Mouse (Mus musculus): ENCODE measurements at regions not wholly inside any gene's neighbourhood (a gene's known extent, or its start where the extent isn't known, plus 50 kb on each side); places are given as distances from the start of the nearest gene placed in this dataset.

DNA sequence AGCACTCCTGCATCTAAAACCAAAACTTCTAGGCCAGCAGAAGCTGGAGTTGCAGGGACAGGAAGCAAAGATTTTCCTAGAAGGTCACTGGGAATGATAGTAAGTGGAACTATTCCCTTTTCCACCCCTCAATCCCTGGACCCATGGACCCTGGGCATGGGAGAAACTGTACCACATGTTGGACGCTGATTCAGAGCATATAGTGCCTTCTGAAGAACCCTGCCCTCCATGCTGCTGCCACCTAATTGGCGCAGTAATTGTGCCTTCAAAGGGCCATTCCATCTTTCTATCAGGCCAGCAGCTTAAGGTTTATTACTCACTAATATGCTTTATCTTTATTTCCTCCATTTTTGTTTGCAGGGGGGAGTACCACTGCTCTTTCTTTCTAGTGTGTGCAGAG lies 516.8 kb downstream of the Plekhb2 start:
- Histone ChIP-seq H3K4me3 (ENCODE audit: low read length) (no peak overlapping the region), H3K9me3 (ENCODE audit: control insufficient read depth, low read length) (no peaks in the 10 kb centered on the region), H3K4me2 (replicated peaks; ENCODE audit: low read depth, low read length) (no peak overlapping the region), H3K27me3 (ENCODE audit: control insufficient read depth, insufficient read depth, low read length) (no peaks in the 10 kb centered on the region), H3K36me3 (ENCODE audit: control insufficient read depth, insufficient read depth, low read length) (no peaks in the 10 kb centered on the region), H3K9ac (ENCODE audit: low read depth, low read length) (no peak overlapping the region), H3K27ac (ENCODE audit: low read depth, low read length) (no peak overlapping the region), H3K4me1 (ENCODE audit: control insufficient read depth, insufficient read depth, low read length) (no peaks in the 10 kb centered on the region)
- no peak for ATAC-seq (ENCODE audit: low FRiP score, low TSS enrichment)
- WGBS, result 69% methylated on average over 2 of the region's 2 CpGs

DNA sequence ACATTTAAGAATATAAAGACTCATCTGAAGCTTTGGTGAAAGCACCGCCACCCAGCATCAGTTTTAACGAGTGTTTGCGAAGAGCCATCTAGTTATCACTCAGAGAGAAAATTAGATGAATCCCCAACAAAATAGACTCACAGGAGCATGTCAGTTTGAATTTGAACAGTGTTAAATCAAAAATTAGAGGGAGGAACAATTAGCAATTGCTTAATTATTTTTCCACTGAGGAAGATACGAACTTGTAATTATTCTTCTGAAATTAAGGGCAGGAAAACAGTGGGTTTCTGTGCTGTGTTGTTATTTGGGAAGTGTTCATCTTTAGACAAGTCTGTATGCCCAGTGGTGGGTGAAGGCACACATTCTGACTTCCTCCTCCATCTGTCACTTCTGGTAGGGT lies 523.0 kb downstream of the Plekhb2 start:
- Histone ChIP-seq H3K27me3 (ENCODE audit: control insufficient read depth, insufficient read depth, low read length) (no peaks in the 10 kb centered on the region), H3K4me1 (ENCODE audit: control insufficient read depth, insufficient read depth, low read length) (no peaks in the 10 kb centered on the region)

DNA sequence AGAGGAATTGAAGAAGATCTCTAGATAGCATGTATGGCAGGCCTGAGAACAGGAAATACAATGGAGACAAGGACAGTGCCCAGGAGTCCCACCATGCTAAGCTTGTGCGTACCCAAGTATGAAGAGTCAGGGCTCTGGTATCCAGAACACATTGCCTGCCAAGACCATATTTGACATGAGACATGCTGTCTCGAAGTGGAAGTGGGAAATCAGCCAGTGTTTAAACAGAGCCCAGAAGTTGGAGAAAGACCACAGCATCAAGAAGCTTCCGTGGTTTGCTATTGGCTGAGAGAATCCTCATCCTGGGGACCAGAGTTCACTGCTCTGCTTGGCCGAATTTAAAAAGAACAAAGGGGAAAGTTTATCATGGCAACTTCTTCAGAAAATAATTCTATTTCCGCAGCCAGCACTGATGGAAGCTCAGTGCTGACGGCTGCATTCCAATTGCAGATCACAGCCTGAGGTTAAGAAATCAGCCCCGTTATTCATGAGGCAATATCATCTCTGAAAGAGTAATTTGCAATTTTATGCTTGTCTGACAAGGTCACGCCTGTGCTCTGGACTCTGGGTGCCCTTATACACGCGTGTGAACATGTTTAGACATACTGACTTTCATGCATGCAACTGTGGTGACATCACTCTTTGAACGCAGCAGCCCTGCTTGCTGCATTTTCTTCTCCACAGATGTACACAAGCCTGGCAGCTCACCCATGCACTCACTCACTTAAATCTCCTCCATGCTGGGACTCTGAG lies 531.0 kb downstream of the Plekhb2 start:
- Histone ChIP-seq H3K27me3 (ENCODE audit: control insufficient read depth, insufficient read depth, low read length) (no peaks in the 10 kb centered on the region), H3K4me2 (replicated peaks; ENCODE audit: low read depth, low read length) (no peak overlapping the region), H3K9me3 (ENCODE audit: control insufficient read depth, low read length) (no peaks in the 10 kb centered on the region), H3K9ac (ENCODE audit: low read depth, low read length) (no peak overlapping the region), H3K4me1 (ENCODE audit: control insufficient read depth, insufficient read depth, low read length) (no peaks in the 10 kb centered on the region), H3K4me3 (ENCODE audit: low read length) (no peak overlapping the region), H3K27ac (ENCODE audit: low read depth, low read length) (no peak overlapping the region), H3K36me3 (ENCODE audit: control insufficient read depth, insufficient read depth, low read length) (no peaks in the 10 kb centered on the region)
- ATAC-seq (ENCODE audit: low FRiP score, low TSS enrichment), result no peak
- WGBS, result 71% methylated on average over 11 of the region's 11 CpGs

More for the DNA sequence above, 523.0 kb downstream of the Plekhb2 start:
- Histone ChIP-seq H3K9ac (ENCODE audit: low read depth, low read length) (no peak overlapping the region), H3K4me2 (replicated peaks; ENCODE audit: low read depth, low read length) (no peak overlapping the region), H3K27ac (ENCODE audit: low read depth, low read length) (no peak overlapping the region), H3K9me3 (ENCODE audit: control insufficient read depth, low read length) (no peaks in the 10 kb centered on the region), H3K36me3 (ENCODE audit: control insufficient read depth, insufficient read depth, low read length) (no peaks in the 10 kb centered on the region), H3K4me3 (ENCODE audit: low read length) (no peak overlapping the region)
- WGBS, result 90% methylated on average over 4 of the region's 4 CpGs
- ATAC-seq (ENCODE audit: low FRiP score, low TSS enrichment), result no peak

DNA sequence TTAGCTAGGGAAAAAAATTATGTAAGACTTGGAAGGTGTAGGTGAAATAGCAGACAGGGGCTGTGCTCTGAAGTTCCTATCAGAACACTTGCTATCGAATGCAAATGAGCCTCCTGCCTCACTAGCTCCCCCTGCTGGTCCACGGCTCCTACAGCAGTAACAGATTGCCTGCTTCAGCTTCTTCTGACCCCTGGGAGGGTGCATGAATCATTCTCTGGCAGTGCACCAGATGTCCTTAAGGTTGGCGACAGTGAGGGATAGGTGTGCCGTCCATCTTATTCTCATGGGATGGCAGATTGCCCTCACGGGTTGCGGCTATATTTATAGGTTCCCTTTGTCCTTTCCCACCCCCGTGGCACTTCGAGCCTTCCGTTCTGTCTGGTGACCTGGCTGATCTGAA lies 535.7 kb downstream of the Plekhb2 start:
- no peak overlapping the region for H3K9ac ChIP-seq (ENCODE audit: low read depth, low read length)
- H3K4me1 ChIP-seq (ENCODE audit: control insufficient read depth, insufficient read depth, low read length), result no peaks in the 10 kb centered on the region
- ATAC-seq (ENCODE audit: low FRiP score, low TSS enrichment), result no peak
- H3K9me3 ChIP-seq (ENCODE audit: control insufficient read depth, low read length), result no peaks in the 10 kb centered on the region
- H3K27me3 ChIP-seq (ENCODE audit: control insufficient read depth, insufficient read depth, low read length), result no peaks in the 10 kb centered on the region
- no peaks in the 10 kb centered on the region for H3K36me3 ChIP-seq (ENCODE audit: control insufficient read depth, insufficient read depth, low read length)
- H3K27ac ChIP-seq (ENCODE audit: low read depth, low read length), result no peak overlapping the region
- 30% methylated on average over 9 of the region's 9 CpGs for WGBS
- no peak overlapping the region for H3K4me2 ChIP-seq (replicated peaks; ENCODE audit: low read depth, low read length)
- no peak overlapping the region for H3K4me3 ChIP-seq (ENCODE audit: low read length)

DNA sequence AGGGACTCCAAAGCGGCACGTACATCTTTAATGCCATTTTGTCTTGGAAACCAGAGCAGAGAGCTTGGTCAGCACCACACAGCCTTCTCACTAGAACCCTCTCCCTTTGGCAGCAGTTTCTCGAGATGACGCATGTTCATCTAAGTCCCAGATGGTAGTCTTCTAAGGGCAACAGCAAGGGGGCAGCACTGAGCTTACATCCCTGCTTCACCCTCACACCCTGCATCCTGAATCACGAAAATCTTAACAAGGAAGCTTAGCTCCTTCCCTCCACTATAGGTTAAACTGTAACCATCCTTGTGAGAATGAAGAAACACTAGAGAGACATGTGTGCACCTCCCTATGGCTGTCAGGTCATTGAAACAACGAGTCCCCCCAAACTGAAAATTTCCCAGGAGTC lies 538.4 kb downstream of the Plekhb2 start:
- Histone ChIP-seq H3K9ac (ENCODE audit: low read depth, low read length) (no peak overlapping the region), H3K4me3 (ENCODE audit: low read length) (no peak overlapping the region), H3K9me3 (ENCODE audit: control insufficient read depth, low read length) (no peaks in the 10 kb centered on the region), H3K4me2 (replicated peaks; ENCODE audit: low read depth, low read length) (no peak overlapping the region), H3K27me3 (ENCODE audit: control insufficient read depth, insufficient read depth, low read length) (no peaks in the 10 kb centered on the region), H3K4me1 (ENCODE audit: control insufficient read depth, insufficient read depth, low read length) (no peaks in the 10 kb centered on the region), H3K36me3 (ENCODE audit: control insufficient read depth, insufficient read depth, low read length) (no peaks in the 10 kb centered on the region), H3K27ac (ENCODE audit: low read depth, low read length) (no peak overlapping the region)
- ATAC-seq (ENCODE audit: low FRiP score, low TSS enrichment), result no peak
- WGBS, result 35% methylated on average over 6 of the region's 6 CpGs

DNA sequence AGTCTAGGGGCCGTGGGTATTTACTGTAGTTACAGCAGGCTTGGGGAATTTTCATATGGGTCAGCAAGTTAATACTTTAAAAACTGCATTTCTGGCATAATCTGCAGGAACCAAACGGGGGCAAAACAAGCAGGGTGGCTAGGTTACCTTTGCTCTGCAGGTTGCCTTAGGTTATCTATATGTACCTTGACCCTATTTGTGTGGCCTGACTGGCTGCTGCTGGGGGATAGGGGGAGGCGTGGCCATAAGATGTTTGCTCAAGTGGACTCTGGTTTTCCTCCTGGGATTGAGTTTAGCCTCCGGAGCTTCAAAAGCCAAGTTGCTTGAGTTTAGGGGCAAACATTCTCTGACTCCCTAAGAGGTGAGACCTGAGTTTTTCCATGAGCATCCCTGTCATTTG lies 540.6 kb downstream of the Plekhb2 start:
- 83% methylated on average over 4 of the region's 4 CpGs for WGBS
- no peak overlapping the region for H3K27ac ChIP-seq (ENCODE audit: low read depth, low read length)
- no peak overlapping the region for H3K9ac ChIP-seq (ENCODE audit: low read depth, low read length)
- H3K4me3 ChIP-seq (ENCODE audit: low read length), result no peak overlapping the region
- no peaks in the 10 kb centered on the region for H3K9me3 ChIP-seq (ENCODE audit: control insufficient read depth, low read length)
- ATAC-seq (ENCODE audit: low FRiP score, low TSS enrichment), result no peak
- H3K4me2 ChIP-seq (replicated peaks; ENCODE audit: low read depth, low read length), result no peak overlapping the region
- H3K4me1 ChIP-seq (ENCODE audit: control insufficient read depth, insufficient read depth, low read length), result no peaks in the 10 kb centered on the region
- no peaks in the 10 kb centered on the region for H3K36me3 ChIP-seq (ENCODE audit: control insufficient read depth, insufficient read depth, low read length)
- H3K27me3 ChIP-seq (ENCODE audit: control insufficient read depth, insufficient read depth, low read length), result no peaks in the 10 kb centered on the region

DNA sequence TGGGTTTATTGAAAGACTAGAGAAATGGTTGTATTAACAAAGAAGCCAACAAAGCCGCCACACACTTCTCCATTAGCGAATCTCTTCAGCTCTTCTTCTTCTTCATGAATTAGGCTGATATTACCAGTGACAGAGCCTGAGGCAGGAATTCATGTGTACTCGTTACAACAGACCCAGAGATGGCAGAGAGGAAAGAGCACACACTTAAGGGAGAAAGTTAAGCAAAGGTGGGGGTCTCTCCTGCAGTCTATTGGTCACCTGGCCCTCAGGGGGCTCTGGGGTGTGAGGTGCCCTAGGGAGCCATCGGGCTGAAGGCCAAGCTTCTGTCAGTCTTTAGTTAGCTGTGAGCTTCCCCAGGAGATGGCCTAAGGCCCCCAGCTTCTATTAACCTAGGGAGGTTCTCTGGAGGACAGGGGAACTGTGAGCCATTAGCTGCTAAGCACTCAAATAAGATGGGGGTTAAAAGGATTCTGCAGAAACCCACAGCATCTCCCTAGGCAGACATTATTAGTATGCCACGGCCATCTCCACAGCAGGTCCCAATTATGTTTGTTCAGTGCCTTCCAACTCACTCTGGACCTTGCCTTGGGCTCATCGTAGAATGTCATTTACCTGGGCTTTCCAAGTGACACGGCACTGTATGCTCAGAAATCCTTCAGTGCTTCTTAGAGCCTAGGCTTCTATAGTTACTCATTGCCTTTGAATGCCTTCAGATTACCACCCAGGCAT lies 541.2 kb downstream of the Plekhb2 start:
- Histone ChIP-seq H3K9ac (ENCODE audit: low read depth, low read length) (no peak overlapping the region), H3K36me3 (ENCODE audit: control insufficient read depth, insufficient read depth, low read length) (no peaks in the 10 kb centered on the region), H3K27me3 (ENCODE audit: control insufficient read depth, insufficient read depth, low read length) (no peaks in the 10 kb centered on the region), H3K27ac (ENCODE audit: low read depth, low read length) (no peak overlapping the region), H3K4me1 (ENCODE audit: control insufficient read depth, insufficient read depth, low read length) (no peaks in the 10 kb centered on the region), H3K9me3 (ENCODE audit: control insufficient read depth, low read length) (no peaks in the 10 kb centered on the region), H3K4me2 (replicated peaks; ENCODE audit: low read depth, low read length) (no peak overlapping the region), H3K4me3 (ENCODE audit: low read length) (no peak overlapping the region)
- WGBS, result 80% methylated on average over 7 of the region's 7 CpGs
- ATAC-seq (ENCODE audit: low FRiP score, low TSS enrichment), result no peak

DNA sequence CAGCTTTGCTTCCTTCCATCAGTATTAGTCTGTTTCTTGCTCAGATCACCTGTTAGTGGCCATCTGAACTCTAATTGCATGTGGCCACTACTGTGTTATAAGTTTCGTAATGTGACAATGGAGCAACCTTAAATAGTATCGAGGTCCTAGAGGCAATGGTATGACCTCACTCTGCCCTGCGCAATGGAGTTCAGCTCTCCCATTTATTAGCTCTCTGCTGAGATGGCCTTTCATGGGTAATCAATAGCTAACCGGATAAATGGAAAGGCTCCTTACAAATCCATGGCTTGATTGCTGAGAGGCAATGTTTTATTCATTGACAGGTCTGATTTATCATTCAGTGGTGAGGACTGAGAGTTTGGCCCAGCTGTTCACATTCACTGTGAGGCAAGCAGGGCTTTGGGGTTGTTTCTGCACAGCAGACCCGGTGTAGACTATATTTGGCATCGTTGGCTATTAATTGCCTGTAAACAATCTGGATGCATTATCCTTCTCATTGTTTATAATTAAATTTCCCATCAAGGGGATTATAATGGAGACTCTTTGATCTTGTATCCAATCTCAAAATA lies 543.9 kb downstream of the Plekhb2 start:
- H3K9ac ChIP-seq (ENCODE audit: low read depth, low read length), result no peak overlapping the region
- WGBS, result 89% methylated on average over 6 of the region's 6 CpGs
- H3K36me3 ChIP-seq (ENCODE audit: control insufficient read depth, insufficient read depth, low read length), result no peaks in the 10 kb centered on the region
- no peaks in the 10 kb centered on the region for H3K9me3 ChIP-seq (ENCODE audit: control insufficient read depth, low read length)
- ATAC-seq (ENCODE audit: low FRiP score, low TSS enrichment), result no peak
- no peak overlapping the region for H3K4me3 ChIP-seq (ENCODE audit: low read length)
- H3K4me1 ChIP-seq (ENCODE audit: control insufficient read depth, insufficient read depth, low read length), result no peaks in the 10 kb centered on the region
- no peak overlapping the region for H3K4me2 ChIP-seq (replicated peaks; ENCODE audit: low read depth, low read length)
- no peaks in the 10 kb centered on the region for H3K27me3 ChIP-seq (ENCODE audit: control insufficient read depth, insufficient read depth, low read length)
- H3K27ac ChIP-seq (ENCODE audit: low read depth, low read length), result no peak overlapping the region

DNA sequence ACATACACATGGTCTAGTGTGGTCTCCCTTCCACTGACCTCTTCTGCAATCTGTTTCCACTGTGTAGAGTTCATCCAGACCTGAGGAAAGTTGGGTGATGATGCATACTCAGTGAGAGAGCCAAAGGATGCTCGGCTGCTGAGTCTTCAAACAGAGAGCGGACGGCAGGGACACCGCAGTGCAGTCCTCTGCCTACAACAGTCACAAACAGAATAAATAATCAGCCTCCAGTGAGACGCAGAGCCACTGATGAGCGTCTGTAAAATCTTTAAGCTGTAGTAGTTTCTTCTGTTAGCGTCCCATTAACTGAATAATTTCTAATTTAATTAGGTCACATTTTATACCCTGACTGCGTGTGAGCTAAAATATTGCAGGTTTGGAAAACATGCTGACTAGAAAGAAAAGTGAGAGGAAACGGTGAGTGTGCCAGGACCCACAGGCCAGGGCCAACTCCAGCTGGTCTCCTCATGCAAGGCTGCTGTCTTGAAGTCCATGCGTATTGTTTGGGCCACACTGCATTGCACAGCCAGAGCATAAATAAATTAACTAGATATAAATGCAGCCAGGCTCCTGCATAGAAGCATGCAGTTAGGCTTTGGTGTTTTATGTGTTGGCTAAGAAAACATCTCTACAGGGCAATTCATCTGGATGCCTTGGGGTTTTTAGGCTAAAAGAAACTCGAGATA lies 551.0 kb downstream of the Plekhb2 start:
- ATAC-seq (ENCODE audit: low FRiP score, low TSS enrichment), result no peak
- Histone ChIP-seq H3K9me3 (ENCODE audit: control insufficient read depth, low read length) (no peaks in the 10 kb centered on the region), H3K4me1 (ENCODE audit: control insufficient read depth, insufficient read depth, low read length) (no peaks in the 10 kb centered on the region), H3K27ac (ENCODE audit: low read depth, low read length) (no peak overlapping the region), H3K4me3 (ENCODE audit: low read length) (no peak overlapping the region), H3K36me3 (ENCODE audit: control insufficient read depth, insufficient read depth, low read length) (no peaks in the 10 kb centered on the region), H3K27me3 (ENCODE audit: control insufficient read depth, insufficient read depth, low read length) (no peaks in the 10 kb centered on the region), H3K9ac (ENCODE audit: low read depth, low read length) (no peak overlapping the region), H3K4me2 (replicated peaks; ENCODE audit: low read depth, low read length) (no peak overlapping the region)
- WGBS, result 80% methylated on average over 11 of the region's 11 CpGs

All from kidney, embryonic 14.5 days (tissue).